Mouse (Mus musculus): ENCODE data around the gene Iapp. TPM values are rescaled to one million over a fixed set of nuclear protein-coding genes. Genes with fewer than 3 reads are reported as not detected.
"Not testable (repeated sequence)": the region's sequence is repeated elsewhere in the genome, so short reads cannot be mapped to it uniquely, and the experiment has no call there.

Iapp gene
- not detected in 2 replicates for total RNA-seq (2017)

DNA sequence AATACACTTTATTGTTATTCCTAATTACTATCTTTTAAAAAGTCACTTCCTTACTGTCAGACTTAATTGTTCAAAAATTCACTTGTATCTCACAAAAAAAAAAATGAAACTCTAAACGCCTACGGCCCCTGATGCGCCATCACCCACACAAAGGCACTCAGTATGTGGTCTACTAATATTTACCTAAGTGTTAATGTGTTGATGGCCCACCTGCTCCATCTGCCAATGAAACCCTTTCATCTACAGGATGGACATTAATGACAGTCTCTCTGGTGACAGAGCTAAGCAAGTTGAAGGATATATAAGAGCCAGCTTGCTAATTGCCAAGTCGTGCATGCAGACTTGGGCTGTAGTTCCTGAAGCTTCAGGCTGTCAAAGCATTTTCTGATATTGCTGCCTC, at the start of gene Iapp:
TSS of gene Iapp (plus strand) at position 326 of the 400 bp plus-strand sequence.
- no peak for ATAC-seq (replicated peaks; ENCODE audit: low read depth, poor library complexity, severe bottlenecking)

DNA sequence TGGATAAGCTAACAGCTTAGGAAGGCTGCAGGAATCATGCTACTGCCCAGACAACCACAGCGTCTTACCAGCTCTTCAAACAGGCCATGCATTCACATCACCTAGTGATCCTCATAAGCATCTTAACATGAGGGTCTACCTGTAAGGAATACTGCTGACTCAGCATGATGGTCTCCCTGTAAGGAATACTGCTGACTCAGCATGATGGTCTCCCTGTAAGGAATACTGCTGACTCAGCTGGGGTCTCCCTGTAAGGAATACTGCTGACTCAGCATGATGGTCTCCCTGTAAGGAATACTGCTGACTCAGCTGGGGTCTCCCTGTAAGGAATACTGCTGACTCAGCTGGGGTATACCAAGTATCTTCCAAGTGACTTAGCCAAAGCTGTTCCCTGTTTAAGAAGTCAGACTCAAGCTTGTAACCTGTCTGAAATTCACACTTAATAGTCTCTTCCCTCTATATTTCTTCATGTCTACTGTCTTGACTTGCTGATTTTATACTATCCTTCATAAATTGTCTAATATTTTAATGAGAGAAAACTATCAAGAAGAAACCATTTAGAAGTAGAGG, 47.4 kb upstream of the Iapp start:
- not testable (repeated sequence) for ATAC-seq (replicated peaks; ENCODE audit: low read depth, poor library complexity, severe bottlenecking)

GRCm38 (mm10) chr6:142275721-142276442, 22.3 kb upstream of the Iapp start:
- ATAC-seq (replicated peaks; ENCODE audit: low read depth, poor library complexity, severe bottlenecking), result no peak

DNA sequence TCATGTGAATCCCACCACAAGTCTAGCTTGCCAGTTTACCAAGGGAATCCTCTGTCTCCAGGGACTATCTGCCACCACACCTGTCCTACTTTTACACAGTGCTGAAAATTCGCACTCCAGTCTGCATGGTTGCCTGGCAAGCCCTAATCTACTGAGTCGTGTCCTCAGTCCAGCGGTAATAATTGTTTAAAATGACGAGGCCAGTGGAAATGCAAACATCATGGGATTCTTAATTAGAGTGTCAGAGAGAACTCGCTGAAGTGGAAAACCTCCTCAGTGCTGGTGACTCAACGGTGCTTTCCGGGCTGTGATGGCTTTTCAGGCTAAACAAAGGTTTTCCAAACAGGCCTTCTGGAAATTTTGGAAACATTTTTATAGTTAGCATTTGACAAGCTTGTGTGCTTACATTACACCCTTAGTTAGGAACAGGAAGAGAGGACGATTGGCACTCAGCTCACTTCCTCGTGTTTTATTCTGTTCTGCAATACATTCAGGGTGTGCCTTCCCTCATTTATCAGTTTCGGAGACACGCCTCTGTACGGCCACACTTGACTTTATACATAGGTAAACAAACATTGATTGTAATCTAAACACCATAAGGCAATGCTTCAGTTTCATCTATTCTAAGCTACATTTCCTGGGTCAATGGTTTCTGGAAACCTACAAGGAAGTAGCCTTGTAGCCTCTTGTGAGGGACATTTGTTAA, 8.7 kb upstream of the Iapp start:
- ATAC-seq (replicated peaks; ENCODE audit: low read depth, poor library complexity, severe bottlenecking), result no peak

DNA sequence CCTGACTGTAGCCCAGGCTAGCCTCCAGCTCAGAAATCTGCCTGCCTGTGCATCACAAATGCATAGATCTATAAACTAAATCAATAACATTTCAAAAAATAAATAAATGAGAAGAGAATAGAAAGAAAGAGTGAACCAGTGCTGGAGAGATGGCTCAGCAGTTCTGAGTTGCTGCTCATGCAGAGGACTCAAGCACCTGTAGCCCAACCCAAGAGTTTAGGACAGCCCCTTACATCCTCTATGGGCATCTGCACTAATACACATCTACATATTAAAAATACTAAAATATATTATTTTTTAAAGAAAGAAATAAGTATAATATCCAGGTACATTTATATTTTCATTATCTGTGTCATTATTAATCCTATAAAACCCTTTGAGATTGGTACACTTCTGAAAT, 6.9 kb downstream of the Iapp start:
- no peak for ATAC-seq (replicated peaks; ENCODE audit: low read depth, poor library complexity, severe bottlenecking)

DNA sequence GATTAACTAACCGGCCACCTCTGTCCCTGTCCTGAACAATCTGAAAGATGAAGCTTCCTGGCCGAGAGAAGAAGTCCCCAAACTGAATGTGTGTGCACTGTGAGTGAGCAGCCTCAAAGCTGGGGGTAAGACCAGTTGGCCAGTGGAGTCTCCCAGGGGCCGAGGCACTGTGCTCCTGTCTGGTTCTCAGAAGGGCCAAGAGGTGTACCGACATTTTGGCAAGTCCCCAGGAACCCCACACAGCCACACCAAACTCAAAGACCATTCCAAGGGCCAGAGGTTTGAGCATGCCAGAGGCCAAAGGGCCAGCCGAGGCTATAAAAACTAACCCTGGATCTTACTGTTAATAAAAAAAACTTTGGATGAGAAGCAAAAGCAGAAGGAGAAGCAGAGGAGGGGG, 16.1 kb downstream of the Iapp start:
- ATAC-seq (replicated peaks; ENCODE audit: low read depth, poor library complexity, severe bottlenecking), result no peak

GRCm38 (mm10) chr6:142317106-142317505, 18.9 kb downstream of the Iapp start:
- 0 out of 2 replicates have a peak, but pooled peaks have one; percentile 45 for ATAC-seq (replicated peaks; ENCODE audit: low read depth, poor library complexity, severe bottlenecking)

GRCm38 (mm10) chr6:142322881-142323280, 24.7 kb downstream of the Iapp start, which contains the start of gene Slco1a5:
Gene Slco1a5 (minus strand): TSS chr6:142322981.
- no peak for ATAC-seq (replicated peaks; ENCODE audit: low read depth, poor library complexity, severe bottlenecking)

DNA sequence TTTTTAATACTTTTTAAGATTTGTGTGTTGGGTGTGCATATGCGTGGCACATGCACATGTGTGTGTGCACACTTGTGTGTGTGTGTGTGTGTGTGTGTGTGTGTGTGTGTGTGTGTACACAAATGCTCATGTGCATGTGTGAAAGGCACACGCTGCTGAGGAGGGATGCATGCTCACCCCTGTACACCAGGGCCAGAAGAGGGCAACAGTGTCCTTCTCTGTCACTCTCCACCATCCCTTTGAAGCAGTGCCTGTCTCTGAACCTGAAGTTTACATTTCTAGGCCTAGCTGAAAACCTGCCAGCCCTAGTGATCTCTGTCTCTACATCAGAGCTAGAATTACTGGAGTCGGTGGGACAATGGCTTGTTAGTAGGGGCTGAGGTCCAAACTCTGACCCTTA, 28.4 kb downstream of the Iapp start:
- peak; percentile 65 for ATAC-seq (replicated peaks; ENCODE audit: low read depth, poor library complexity, severe bottlenecking)

- no peak for ATAC-seq (replicated peaks; ENCODE audit: low read depth, poor library complexity, severe bottlenecking)
Observed at GRCm38 (mm10) chr6:142329201-142329600, 31.0 kb downstream of the Iapp start.

DNA sequence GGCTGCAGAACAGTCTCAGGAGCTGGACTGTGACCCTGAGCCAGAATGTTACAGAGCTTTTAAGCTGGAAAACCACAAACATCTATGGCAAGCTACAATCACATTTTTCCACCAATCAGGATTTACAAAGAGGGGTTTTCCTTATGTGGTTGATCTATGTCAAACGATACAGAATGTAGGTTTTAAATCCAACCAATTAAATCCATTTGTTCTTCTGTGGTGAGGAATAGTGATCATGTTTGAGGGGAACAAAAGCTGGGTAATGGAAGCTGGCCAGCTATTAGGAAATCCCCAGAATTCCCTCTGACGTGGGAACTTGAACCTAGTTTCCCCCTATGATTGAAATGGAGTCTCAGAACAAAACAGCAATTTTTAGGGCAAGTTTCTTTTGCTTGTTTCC, 40.7 kb downstream of the Iapp start:
- no peak for ATAC-seq (replicated peaks; ENCODE audit: low read depth, poor library complexity, severe bottlenecking)

DNA sequence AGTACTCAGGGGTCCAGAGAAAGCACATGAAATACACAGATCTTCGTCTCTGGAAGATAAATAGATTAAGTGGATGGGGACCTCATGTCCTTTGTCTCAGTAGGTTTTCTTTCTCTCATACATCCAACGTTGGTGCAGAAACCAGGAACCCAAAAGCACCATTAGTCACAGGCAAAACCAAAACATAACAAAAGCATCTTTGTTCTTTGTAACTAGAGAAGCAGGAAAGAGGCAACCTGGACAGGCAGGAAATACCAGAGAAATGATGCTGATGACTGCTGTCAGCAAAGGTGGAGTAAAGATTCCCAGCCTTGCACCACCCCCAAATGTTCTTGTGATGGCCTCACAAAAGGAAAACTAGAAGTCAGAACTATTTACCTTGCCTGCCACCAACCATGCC, 41.4 kb downstream of the Iapp start:
- ATAC-seq (replicated peaks; ENCODE audit: low read depth, poor library complexity, severe bottlenecking), result no peak

GRCm38 (mm10) chr6:142343561-142343960, 45.3 kb downstream of the Iapp start:
- peak; percentile 34 for ATAC-seq (replicated peaks; ENCODE audit: low read depth, poor library complexity, severe bottlenecking)

GRCm38 (mm10) chr6:142345440-142346038, 47.3 kb downstream of the Iapp start, which contains the start of gene Pyroxd1:
Gene Pyroxd1 (plus strand): TSS chr6:142345654.
- peak; percentile 92 for ATAC-seq (replicated peaks; ENCODE audit: low read depth, poor library complexity, severe bottlenecking)

DNA sequence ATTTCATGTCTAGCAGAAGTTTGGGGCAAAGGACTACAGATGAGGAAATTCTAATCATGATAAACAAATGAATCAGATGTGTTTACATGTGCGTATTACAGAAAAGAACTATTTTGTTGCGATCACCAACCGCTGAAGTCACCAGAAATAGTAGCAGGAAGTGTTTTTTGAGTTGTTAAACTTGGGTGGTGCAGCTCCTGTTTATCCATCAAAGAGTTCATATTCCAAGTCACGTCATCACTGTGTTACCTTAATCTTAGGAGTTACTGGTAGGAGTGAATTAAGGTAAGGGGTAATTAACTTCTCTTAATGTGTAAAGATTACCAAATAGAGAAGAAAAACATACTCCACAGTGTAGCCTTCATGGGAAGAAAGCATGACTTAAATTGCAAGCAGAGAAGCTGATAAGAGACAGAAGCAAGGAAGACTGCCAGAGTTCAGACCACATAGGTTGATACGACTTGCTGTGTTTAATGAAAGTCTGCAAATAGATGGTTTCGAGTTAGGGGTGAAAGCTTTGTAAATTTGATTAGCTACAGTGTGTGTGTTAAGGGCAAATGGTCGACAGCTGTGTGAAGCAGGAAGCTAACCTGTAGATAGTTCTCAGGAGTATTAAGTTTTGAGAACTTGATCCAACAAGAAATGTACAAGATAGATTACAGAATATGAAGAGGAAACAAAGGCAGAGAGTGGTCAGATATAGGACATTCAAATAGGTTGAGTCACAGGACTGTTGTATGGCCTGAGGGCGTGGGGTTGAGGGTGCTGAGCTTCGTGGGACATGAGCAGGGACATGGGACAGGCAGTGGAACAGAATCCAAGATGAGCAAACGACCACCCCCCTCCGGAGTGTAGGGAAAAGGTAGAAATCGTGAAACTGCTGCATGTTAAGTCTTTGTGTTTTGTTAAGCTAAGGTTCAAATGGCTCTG, 48.2 kb downstream of the Iapp start:
- ATAC-seq (replicated peaks; ENCODE audit: low read depth, poor library complexity, severe bottlenecking), result peak; percentile 21

DNA sequence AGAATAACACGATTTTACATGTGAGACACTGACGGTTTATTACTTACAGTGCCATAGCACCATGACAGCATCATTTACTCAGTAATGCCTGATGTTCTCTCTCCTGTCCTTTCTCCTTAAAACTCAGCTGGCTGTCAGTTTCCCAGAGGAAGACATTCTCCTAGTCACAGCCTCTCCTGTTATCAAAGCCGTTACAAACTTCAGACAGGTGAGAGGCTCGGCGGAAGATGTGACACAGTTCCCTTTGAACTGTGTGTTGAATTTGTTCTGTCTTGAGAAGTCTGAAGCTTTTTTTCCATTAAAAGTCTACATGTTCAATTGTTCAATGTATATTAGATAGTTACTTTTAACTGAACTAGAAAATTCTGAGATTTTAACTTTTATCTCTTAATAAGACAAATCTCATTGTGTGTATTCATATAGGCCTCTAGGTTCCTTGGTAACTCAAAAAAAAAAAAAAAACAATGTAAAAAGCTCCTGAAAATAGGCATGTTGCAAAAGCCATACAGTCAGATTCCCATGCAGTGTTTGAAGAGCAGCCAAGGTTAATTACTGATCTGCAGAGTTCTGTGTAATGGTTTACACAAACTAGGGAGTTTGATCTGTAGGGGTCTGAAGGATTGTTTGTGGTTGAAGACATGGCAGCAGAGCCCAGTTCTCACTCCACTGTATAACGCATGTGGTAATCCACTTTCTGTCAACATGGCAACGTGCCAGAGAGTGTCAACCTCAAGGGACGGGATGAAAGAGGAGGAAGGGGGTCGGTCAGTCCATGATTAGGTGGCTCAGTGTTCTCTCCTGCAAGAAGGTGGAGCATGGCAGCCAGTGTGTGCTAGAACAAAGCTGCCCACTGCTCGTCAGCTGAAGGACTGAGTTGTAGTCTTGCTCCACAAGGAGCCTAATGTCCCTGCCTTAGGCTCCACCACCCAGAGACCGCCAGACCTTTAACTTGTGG, 49.5 kb downstream of the Iapp start:
- no peak for ATAC-seq (replicated peaks; ENCODE audit: low read depth, poor library complexity, severe bottlenecking)

GRCm38 (mm10) chr6:142352099-142352498, 53.9 kb downstream of the Iapp start:
- ATAC-seq (replicated peaks; ENCODE audit: low read depth, poor library complexity, severe bottlenecking), result not testable (repeated sequence)
